Mouse (Mus musculus) common myeloid progenitor, adult 5-6 weeks (primary cell): ENCODE results near the gene Nt5c1b. TPM values are rescaled to one million over a fixed set of nuclear protein-coding genes. Genes with fewer than 3 reads are reported as not detected.

Source experiments
- ATAC-seq: replicated peaks from 2 replicates; pipeline ENCODE4 v1.8.0; 2016; ENCODE audit warnings: low read depth, mild to moderate bottlenecking, moderate TSS enrichment, inconsistent platforms; ENCODE audit not compliant: poor library complexity, severe bottlenecking
- total RNA-seq: library from RNA; stranded (forward); fragments of 200-1000, 187-1606 nt; gene quantifications from 2 replicates; pipeline ENCODE4 v1.2.3, GENCODE M21; 2017

The Nt5c1b gene
- total RNA-seq: not detected in 2 replicates

GRCm38 (mm10) chr12:10369673-10370072 is at the start of gene Nt5c1b:
Gene Nt5c1b (plus strand): TSS chr12:10369973.
- no peak for ATAC-seq

DNA sequence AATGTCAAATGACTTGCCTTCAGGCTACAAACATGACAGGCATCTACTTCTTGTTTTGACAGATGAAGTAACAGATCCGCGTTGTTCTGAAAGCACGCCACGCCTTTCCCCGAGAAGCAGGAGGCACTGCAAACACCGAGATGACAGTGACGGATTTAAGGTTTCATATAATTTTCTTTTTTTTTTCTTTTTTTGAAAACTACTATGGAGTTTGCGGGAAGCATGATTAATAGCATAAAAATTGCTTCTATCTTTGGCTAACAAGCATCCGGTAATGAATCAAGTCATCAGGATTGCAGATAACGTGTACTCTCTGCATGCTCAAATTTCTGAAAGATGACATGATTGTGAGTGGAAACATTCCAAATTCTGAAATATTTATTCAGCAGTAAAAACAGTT is 42.1 kb upstream of the Nt5c1b start:
- ATAC-seq: no peak

GRCm38 (mm10) chr12:10329460-10329859 is 40.3 kb upstream of the Nt5c1b start:
- ATAC-seq: no peak

- no peak for ATAC-seq
These were observed 29.2 kb upstream of the Nt5c1b start for GRCm38 (mm10) chr12:10340604-10341003.

- ATAC-seq: no peak
These were observed 19.1 kb upstream of the Nt5c1b start for GRCm38 (mm10) chr12:10350706-10351105.

- no peak for ATAC-seq
These were observed 12.0 kb upstream of the Nt5c1b start for GRCm38 (mm10) chr12:10357756-10358155.

GRCm38 (mm10) chr12:10390671-10391441 is 21.1 kb downstream of the Nt5c1b start, which contains the start of gene Rdh14:
Gene Rdh14 (plus strand): TSS chr12:10390772.
- peak; percentile 99 for ATAC-seq

GRCm38 (mm10) chr12:10400788-10401187 is 31.0 kb downstream of the Nt5c1b start:
- no peak for ATAC-seq

DNA sequence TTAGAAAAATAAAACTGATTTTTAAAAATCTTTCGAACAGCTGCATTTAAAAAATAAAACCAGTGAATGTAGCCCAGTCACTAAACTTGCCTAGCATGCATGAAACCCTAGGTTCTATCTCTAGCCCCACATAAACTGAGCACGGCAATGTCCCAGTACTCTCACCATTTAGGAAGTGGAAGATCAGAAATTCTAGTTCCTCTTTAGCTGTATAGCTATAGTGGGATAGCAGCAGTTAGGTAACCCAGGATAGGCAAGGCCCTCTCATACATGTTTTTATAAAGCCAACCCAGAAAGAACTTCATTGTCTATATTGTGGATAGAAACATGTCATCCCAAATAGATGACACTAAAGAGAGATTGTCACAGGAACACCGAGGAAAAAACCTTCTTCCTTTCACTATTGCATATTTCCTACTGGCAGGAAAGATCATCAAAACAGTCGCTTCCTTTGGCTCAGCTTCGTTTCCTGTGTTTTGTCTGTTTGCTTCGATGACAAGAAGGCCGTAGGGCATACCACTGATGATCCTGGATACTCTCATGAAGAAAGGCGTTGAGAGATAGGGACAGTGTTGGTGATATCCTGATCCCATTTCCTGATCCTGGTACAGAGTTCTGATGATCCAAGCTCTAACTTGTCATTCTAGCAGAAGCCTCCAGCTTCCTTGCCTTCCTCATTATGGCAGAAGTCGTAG is 32.8 kb downstream of the Nt5c1b start:
- 0 out of 2 replicates have a peak, but pooled peaks have one; percentile 50 for ATAC-seq

GRCm38 (mm10) chr12:10410511-10411179 is 40.9 kb downstream of the Nt5c1b start:
- ATAC-seq: no peak

GRCm38 (mm10) chr12:10411453-10411852 is 41.7 kb downstream of the Nt5c1b start:
- ATAC-seq: no peak

GRCm38 (mm10) chr12:10422347-10422746 is 52.6 kb downstream of the Nt5c1b start:
- ATAC-seq: no peak

- ATAC-seq: no peak
These were observed 56.5 kb downstream of the Nt5c1b start for GRCm38 (mm10) chr12:10425982-10426863.

- ATAC-seq: no peak
These were observed 61.2 kb downstream of the Nt5c1b start for GRCm38 (mm10) chr12:10430999-10431398.

DNA sequence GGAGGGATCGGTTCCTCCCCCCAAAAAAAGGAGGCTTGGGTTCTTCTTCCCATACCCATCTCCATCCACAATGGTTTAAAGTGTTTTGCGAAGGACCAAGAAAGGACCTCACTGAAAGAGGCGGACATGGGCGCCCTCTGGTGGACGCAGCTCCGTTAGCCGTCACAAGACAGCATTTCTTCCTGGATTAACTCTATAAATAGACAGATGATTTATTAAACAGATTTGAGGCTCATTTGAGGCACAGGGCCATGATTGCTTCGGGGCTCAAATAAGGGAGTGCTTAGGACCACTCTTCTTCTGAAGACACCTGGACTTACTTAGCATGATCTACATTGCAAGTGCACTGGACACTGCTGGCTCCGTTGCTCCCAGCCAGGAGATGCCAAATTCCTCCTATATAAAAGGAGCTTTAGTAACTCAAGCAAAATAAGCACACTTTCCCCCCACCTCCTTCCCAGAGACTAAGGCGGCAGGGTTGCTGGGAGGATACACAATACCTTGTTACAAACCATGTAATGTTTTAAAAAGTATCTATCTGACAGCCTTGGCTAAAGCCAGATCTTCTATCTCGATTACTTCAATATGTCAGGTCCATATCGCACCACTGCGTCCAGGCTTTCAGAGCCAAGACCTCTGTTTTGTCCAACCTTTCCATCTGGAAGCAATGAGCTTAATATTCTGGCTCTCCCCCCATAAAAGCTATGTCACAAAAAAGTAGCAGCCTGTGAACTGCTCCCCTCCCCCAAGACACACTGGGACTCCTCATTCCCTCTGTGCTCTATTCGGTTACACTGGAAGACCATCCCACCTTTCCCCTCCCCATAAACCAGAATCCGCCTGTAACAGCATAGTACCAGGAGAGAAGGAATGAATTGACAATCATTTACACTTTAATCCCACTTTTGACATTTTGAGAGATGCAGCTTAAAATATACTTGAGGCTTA is 68.6 kb downstream of the Nt5c1b start:
- ATAC-seq: peak; percentile 92
